Mouse (Mus musculus) liver, adult 2 months (tissue): ENCODE data around the gene Nr5a2. TPM values are rescaled to one million over a fixed set of nuclear protein-coding genes. Genes with fewer than 3 reads are reported as not detected.

Experiments
- DNase-seq: peaks from one replicate; pipeline ENCODE4 v3.0.0-alpha.2; 2011; ENCODE audit warnings: low read depth, low spot score; ENCODE audit errors: extremely low read depth
- H3K27ac ChIP-seq: fragments of 200-500 bp; replicated peaks from 2 replicates; pipeline ENCODE4 v1.5.1; 2012; ENCODE audit warnings: low read depth, mild to moderate bottlenecking, control low read depth, inconsistent platforms, low read length; ENCODE audit not compliant: insufficient read depth
- H3K27me3 ChIP-seq: fragments of 200-500 bp; 2 replicates; pipeline ENCODE4 v1.6.1; 2012; ENCODE audit warnings: mild to moderate bottlenecking, moderate library complexity, low read length, inconsistent platforms; ENCODE audit not compliant: control insufficient read depth, insufficient read depth
- H3K36me3 ChIP-seq: fragments of 200-500 bp; 2 replicates; pipeline ENCODE4 v1.6.1; 2012; ENCODE audit warnings: low read length, inconsistent platforms; ENCODE audit not compliant: control insufficient read depth, insufficient read depth
- H3K4me1 ChIP-seq: fragments of 200-500 bp; 2 replicates; pipeline ENCODE4 v1.6.1; 2011; ENCODE audit warnings: low read length; ENCODE audit not compliant: control insufficient read depth, insufficient read depth
- H3K4me3 ChIP-seq: fragments of 200-500 bp; 2 replicates; pipeline ENCODE4 v1.5.1; 2011; ENCODE audit warnings: low read depth, mild to moderate bottlenecking, control low read depth, low read length, moderate library complexity; ENCODE audit not compliant: insufficient read depth
- H3K79me2 ChIP-seq: fragments of 200-500 bp; 2 replicates; pipeline ENCODE4 v1.6.1; 2012; ENCODE audit warnings: inconsistent platforms, mild to moderate bottlenecking, low read length, moderate library complexity; ENCODE audit not compliant: control insufficient read depth, insufficient read depth
- H3K9ac ChIP-seq: fragments of 200-500 bp; 2 replicates; pipeline ENCODE4 v1.6.1; 2012; ENCODE audit warnings: low read depth, mild to moderate bottlenecking, control low read depth, inconsistent platforms, low read length
- CTCF ChIP-seq: fragments of 200-500 bp; IDR thresholded peaks from 2 replicates; pipeline ENCODE4 v1.5.1; 2011; ENCODE audit warnings: low read depth, low read length, control low read depth
- POLR2A ChIP-seq: fragments of 200-500 bp; IDR thresholded peaks from 2 replicates; pipeline ENCODE4 v1.6.1; 2011; ENCODE audit warnings: low read length, control low read depth; ENCODE audit not compliant: insufficient read depth; ENCODE audit errors: extremely low read depth
- WGBS: fragments of 180-500 bp; shearing (Covaris S2); methylation state at CpG from one replicate; pipeline ENCODE4 v1.1.7; 2018; 5-methylcytosine and 5-hydroxymethylcytosine counted together
- polyA plus RNA-seq: library from polyadenylated mRNA; depleted of rRNA; stranded (reverse); fragments of >200 nt; gene quantifications from 2 replicates; pipeline ENCODE4 v1.2.3, GENCODE M21; 2012
- total RNA-seq: library from RNA; depleted of rRNA; stranded (reverse); fragments of >200 nt; gene quantifications from 2 replicates; pipeline ENCODE4 v1.2.3, GENCODE M21; 2014

Nr5a2 gene
- total and polyA plus RNA-seq, 2 experiments, result 21.4 to 37.7 TPM

DNA sequence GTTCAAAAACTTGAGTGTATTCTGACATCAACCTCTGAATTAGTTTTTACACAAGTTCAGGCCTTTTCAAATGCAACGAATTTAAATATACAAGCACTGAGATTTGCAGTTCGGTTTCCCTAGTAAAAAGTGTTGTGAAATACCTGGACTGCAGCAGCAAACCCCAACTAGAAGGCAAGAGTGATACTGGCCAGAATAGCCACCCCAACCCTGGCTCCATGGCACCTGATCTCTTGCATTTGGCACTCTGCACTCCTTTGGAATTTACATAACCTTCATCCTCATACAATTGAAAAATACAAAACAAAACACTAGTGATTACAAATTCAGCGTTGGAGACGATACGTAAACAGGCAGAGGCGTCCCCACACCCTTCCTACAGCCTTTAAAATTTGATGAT, 111.5 kb downstream of the Nr5a2 start:
- Histone ChIP-seq H3K4me1 (peaks cover 12% of the 10 kb centered on the region; the same call in 1 of the 2 replicates), H3K27me3 (no peaks in the 10 kb centered on the region), H3K79me2 (peaks cover 2% of the 10 kb centered on the region; the same call in 1 of the 2 replicates), H3K36me3 (peaks cover 10% of the 10 kb centered on the region; the same call in 1 of the 2 replicates), H3K9ac (no peak overlapping the region), H3K27ac (peak overlapping the region; percentile 1; the same call in 1 of the 2 replicates), H3K4me3 (no peak overlapping the region)
- DNase-seq, result peak; percentile 94
- WGBS, result 22% methylated on average over 6 of the region's 6 CpGs
- no peak for TF ChIP-seq POLR2A
- no peak for TF ChIP-seq CTCF

GRCm38 (mm10) chr1:136846081-136846480, 114.2 kb downstream of the Nr5a2 start:
- TF ChIP-seq POLR2A, result no peak
- no peak for TF ChIP-seq CTCF
- H3K4me1 ChIP-seq, result peaks cover 27% of the 10 kb centered on the region; the same call in 1 of the 2 replicates
- 88% methylated on average over 2 of the region's 2 CpGs for WGBS
- no peak overlapping the region for H3K9ac ChIP-seq
- peaks cover 2% of the 10 kb centered on the region; the same call in 1 of the 2 replicates for H3K79me2 ChIP-seq
- peaks cover 7% of the 10 kb centered on the region; the same call in 1 of the 2 replicates for H3K36me3 ChIP-seq
- no peak overlapping the region for H3K4me3 ChIP-seq
- no peaks in the 10 kb centered on the region for H3K27me3 ChIP-seq
- DNase-seq, result no peak
- H3K27ac ChIP-seq, result no peak overlapping the region

DNA sequence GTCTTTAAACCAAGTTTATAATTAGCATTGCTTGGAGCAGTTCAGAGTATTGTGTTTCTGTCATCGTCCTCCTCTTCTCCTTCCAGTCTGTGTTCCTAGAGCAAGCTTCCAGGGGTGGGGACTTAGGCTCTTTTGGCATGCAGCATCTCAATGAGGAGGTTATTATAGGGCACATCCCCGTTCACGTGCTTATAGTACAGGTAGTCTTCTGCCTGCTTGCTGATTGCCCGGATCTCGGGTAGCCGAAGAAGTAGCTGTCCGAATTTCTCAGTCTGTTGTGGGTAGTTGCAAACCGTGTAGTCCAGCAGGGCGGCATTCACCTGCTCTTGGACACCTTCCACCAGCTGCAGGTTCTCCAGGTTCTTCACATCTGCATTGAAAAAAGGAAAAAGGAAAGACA, 114.9 kb downstream of the Nr5a2 start:
- no peak overlapping the region for H3K9ac ChIP-seq
- no peak overlapping the region for H3K4me3 ChIP-seq
- peak; percentile 63 for DNase-seq
- H3K79me2 ChIP-seq, result peaks cover 2% of the 10 kb centered on the region; the same call in 1 of the 2 replicates
- H3K36me3 ChIP-seq, result 0 out of 2 replicates have a peak, but pooled peaks cover 7% of the 10 kb centered on the region
- TF ChIP-seq CTCF (no peak), POLR2A (no peak)
- no peaks in the 10 kb centered on the region for H3K27me3 ChIP-seq
- H3K4me1 ChIP-seq, result peaks cover 27% of the 10 kb centered on the region; the same call in 1 of the 2 replicates
- 44% methylated on average over 9 of the region's 9 CpGs for WGBS
- H3K27ac ChIP-seq, result no peak overlapping the region

GRCm38 (mm10) chr1:136840512-136840911, 119.7 kb downstream of the Nr5a2 start:
- H3K4me3 ChIP-seq, result no peak overlapping the region
- peaks cover 31% of the 10 kb centered on the region for H3K4me1 ChIP-seq
- WGBS, result 80% methylated on average over 7 of the region's 7 CpGs
- TF ChIP-seq CTCF (no peak), POLR2A (no peak)
- DNase-seq, result no peak
- H3K9ac ChIP-seq, result no peak overlapping the region
- H3K27ac ChIP-seq, result no peak overlapping the region
- no peaks in the 10 kb centered on the region for H3K79me2 ChIP-seq
- 0 out of 2 replicates have a peak, but pooled peaks cover 4% of the 10 kb centered on the region for H3K36me3 ChIP-seq
- no peaks in the 10 kb centered on the region for H3K27me3 ChIP-seq

- H3K9ac ChIP-seq, result no peak overlapping the region
These were observed 121.0 kb downstream of the Nr5a2 start for GRCm38 (mm10) chr1:136839202-136839601.

More at GRCm38 (mm10) chr1:136839202-136839601, 121.0 kb downstream of the Nr5a2 start:
- no peaks in the 10 kb centered on the region for H3K36me3 ChIP-seq
- no peak overlapping the region for H3K4me3 ChIP-seq
- H3K4me1 ChIP-seq, result peaks cover 26% of the 10 kb centered on the region
- no peak for DNase-seq
- WGBS, result 28% methylated on average over 10 of the region's 10 CpGs
- peak overlapping the region; percentile 6 for H3K27ac ChIP-seq
- TF ChIP-seq CTCF, result no peak
- no peak for TF ChIP-seq POLR2A
- H3K27me3 ChIP-seq, result no peaks in the 10 kb centered on the region
- H3K79me2 ChIP-seq, result no peaks in the 10 kb centered on the region
